Mouse (Mus musculus) A20 (cell line): ENCODE data around the gene Dars2.
A peak's percentile ranks its signal among the peaks of the same experiment; 100 is the strongest.
"Not testable (repeated sequence)": the region's sequence is repeated elsewhere in the genome, so short reads cannot be mapped to it uniquely, and the experiment has no call there.

Experiments
- DNase-seq: peaks from one replicate; pipeline ENCODE4 v3.0.0-alpha.2; 2011; ENCODE audit warnings: low read depth, low spot score

Dars2 gene

DNA sequence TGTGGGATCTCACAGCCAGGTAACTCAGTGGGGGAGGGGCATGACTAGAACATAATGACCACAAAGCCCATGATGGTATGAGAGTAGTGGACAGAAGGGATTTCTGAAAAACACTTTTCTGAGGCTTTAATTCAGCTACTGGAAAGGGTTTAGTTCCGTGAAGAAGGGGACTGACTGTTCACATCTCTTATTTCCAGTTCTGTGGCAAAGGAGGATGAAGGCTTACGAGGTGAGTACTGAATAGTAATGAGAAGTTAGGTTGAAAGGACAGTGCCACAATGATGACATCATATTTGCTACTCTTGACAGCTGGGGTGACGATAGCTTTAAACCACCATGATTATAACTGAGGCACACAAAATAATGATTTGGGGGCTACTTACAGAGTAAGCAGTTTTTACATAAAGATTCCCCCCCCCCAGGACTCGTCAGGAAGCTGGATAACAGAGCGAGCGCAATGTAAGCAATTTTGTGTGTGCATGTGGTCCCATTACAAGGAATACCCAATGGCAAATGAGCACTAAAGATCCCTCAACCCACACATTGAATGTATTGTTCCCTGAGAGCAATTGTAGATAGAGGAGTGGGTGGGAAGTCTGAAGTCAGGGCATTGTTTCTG is 34.6 kb downstream of the Dars2 start:
- no peak for DNase-seq

DNA sequence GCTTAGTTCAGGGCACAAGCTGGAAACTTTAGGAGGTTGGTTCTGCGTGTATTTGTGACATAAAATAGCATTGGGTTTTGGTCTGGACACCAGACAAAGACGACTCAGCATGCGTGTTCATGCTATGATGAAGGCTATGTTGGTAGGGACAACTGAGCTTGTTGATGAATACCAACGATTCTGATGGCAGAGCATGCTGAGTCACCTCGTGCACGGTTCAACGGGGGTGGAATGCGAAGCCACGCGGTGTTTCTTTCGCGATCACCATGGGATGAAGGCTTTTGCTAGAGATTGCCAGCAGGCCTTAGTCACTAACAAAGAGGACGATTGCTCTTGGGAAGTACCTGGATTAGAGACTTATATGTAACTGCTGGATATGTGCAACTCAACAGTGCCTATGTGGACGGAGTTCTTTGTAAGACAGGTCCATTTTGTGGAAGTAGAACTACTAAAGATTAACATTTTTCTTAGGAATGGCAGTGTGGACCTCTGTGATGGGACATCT is 35.1 kb downstream of the Dars2 start:
- no peak for DNase-seq

- DNase-seq, result peak; percentile 100
Measured at GRCm38 (mm10) chr1:161034435-161035280, 35.8 kb downstream of the Dars2 start, which contains the start of gene Zbtb37. Gene Zbtb37, minus strand, starts transcription at chr1:161034849.

DNA sequence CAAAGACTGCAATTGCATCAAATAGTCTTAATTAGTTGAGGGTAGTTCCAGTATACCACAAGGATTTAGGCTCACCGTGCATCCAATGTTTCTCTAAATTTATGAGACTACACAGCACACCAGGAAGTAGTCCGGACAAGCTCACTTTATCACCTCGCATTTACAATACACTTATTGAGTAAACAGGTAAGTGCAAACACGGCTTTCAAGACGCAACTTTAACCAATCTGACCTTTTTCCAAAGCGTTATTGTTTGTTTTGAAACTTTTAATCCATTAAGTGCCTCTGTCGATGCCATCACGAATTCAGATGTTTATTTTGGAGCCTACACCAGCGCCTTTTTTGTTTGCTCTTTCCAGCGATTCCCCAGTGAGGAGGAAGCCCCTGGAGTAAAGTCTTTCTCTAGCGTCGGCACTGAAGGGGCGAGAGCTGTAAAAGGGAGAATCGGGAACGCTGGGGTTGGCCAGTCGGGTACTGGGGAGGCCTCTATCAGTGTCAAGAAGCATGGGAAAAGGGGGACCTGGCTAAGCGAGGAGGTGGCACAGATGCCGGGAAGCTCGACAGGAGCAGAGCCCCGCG is 36.5 kb downstream of the Dars2 start:
- no peak for DNase-seq

GRCm38 (mm10) chr1:161032345-161032744 is 38.1 kb downstream of the Dars2 start:
- DNase-seq, result no peak

GRCm38 (mm10) chr1:161031881-161032280 is 38.6 kb downstream of the Dars2 start:
- DNase-seq, result no peak

DNA sequence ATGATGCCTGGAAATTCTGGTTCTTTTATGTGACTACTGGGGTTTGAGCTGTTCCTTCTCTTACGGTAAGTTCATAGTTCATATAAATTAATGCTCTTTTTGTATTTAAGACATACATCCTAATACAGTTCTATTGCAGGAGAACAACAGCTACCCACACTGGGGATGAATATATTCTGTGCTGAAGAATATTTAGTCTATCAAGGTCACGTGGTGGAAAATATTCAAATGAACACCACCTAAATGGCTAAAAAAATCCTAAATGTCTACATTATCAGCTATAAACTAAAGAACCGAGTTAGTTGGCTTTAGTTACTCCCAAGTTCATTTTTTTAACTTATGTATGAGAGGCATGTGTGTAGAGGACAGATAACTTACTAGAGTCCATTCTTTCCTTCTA is 40.4 kb downstream of the Dars2 start:
- no peak for DNase-seq

GRCm38 (mm10) chr1:161028427-161028826 is 42.0 kb downstream of the Dars2 start:
- DNase-seq, result not testable (repeated sequence)

DNA sequence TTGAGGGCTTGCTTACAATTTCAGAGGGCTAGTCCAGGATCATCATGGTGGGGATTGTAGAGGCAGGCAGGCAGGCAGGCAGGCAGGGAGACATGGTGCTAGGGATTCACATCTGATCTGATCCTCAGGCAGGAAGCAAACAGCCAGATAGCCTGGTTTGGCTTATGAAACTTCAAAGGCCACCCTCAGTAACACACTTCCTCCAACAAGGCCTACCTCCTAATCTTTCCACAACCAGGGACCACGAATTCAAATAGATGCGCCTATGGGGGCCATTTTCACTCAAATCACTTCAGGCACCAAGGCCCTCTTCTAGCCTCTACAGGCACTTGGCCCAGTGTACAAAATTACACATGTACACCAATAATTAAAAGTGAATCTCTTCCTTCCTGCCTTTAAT is 43.3 kb downstream of the Dars2 start:
- no peak for DNase-seq

DNA sequence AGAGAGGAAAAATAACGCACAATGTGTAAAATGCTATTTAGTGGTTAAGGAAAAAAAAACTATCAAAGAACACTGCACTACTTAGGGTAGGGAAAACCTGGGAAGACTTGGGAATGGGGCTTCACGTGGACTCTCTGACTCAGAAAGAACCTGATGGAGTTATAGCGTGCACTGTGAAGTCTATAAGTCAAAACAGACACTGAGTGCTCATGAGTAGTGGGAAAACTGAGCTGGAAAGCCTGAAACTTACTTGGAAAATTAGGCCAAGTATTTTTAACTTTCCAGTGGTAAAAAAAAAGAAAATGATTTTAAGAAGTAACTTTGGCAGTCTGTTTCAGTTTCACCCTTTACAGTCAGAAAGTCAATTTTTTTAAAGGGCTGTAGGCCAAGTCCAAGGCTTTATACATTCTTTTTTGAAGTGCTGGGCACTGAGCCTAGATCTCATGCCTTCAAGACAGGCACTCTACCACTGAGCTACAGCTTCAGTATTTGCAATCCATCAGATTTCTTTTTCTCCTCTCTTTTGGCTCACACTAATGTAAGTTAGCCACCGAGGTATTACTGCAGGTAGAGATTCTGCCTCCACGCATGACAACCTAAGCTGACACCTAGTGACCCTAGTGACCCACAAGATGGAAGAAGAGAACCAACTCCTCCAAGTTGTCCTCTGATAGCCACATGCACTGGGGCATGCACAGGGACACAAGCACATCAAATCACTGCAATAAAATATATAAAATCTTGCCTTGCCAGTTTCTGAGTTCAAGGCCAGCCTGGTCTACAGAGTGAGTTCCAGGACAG is 44.8 kb downstream of the Dars2 start:
- DNase-seq, result no peak

DNA sequence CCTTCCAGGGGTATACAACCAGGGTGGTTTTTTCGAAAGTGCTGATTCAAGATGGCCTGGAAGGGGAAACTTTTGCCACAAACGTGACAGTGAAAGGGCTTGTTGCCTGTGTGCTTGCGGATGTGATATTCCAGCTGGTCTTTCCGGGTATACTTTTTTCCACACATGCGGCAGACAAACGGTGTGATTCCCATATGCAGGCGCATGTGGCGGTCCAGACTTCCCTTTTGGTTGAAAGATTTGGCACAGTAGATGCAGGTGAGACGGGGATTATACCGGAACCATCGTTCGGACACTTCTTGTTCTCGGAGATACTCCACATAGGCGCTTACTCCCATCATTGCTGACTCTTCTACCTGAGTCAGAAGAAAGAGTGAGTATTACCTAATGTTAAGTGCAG is 50.4 kb downstream of the Dars2 start:
- no peak for DNase-seq

GRCm38 (mm10) chr1:161016378-161016777 is 54.1 kb downstream of the Dars2 start:
- DNase-seq, result no peak

GRCm38 (mm10) chr1:161010436-161010835 is 60.0 kb downstream of the Dars2 start:
- DNase-seq, result no peak

GRCm38 (mm10) chr1:161008038-161008437 is 62.4 kb downstream of the Dars2 start:
- DNase-seq, result no peak

- DNase-seq, result no peak
Measured at GRCm38 (mm10) chr1:161006471-161006870, 64.0 kb downstream of the Dars2 start.

DNA sequence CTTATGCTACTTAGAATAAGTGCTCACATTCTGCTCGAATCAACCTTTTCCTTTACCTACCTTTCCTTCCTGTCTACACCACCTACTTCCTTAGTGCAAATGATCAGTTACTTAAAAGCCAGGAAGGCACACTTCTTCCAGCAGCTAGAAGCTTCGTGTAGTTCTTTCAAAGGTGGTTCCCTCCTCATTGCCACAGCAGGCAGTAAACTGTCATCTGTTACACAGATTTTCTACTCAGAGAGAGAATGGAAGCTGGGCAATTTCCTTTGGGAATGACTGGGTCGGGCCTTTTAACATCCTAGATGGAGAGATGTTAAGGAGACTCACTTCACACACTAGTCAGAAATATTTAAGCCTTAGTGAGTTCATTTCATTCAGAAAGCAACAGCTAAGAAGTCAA is 64.9 kb downstream of the Dars2 start:
- no peak for DNase-seq

DNA sequence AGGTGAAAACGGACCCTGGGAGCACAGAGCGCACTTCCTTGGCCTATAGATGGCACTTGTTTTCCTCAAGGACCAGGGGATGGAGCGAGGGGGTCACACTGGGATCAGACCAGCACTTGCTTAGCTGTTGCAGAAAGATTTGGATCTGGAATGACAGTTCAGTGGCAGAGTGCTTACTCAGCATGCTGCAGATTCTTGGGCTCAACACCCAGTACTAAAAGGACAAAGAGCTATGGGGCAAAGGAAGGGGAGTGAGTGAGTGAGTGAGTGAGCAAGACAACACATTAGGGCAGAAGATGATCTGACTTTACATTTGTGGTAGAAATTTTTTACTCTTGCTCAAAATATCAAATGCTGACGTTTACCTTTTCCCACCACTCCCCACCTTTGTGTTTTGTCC is 65.5 kb downstream of the Dars2 start:
- DNase-seq, result no peak

DNA sequence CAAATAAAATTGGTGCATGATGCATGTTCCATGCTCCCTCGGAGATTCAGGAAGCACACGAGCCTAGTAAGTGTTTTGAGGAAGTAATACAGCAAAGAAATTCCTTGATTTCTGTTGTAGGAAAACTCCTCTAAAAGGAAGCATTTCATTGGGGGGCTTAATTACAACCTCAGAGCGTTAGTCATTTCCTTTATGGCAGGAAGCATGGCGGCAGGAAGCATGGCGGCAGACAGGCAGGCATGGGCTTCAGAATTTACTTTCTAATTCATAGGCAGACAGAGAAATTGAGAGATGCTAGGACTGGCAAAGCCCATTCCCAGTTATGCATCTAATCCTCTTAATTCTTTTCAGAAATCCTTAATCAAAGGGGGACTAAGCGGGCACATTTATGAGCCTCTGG is 76.6 kb downstream of the Dars2 start:
- no peak for DNase-seq
